Mouse (Mus musculus) retina, postnatal 1 day (tissue): ENCODE measurements at regions not wholly inside any gene's neighbourhood (a gene's known extent, or its start where the extent isn't known, plus 50 kb on each side); places are given as distances from the start of the nearest gene placed in this dataset.

Source experiments
- DNase-seq: peaks from one replicate; pipeline ENCODE4 v3.0.0-alpha.2; 2012

- DNase-seq = no peak
These were observed 336.4 kb downstream of the Nuak1 start for GRCm38 (mm10) chr10:84103985-84104384.

DNA sequence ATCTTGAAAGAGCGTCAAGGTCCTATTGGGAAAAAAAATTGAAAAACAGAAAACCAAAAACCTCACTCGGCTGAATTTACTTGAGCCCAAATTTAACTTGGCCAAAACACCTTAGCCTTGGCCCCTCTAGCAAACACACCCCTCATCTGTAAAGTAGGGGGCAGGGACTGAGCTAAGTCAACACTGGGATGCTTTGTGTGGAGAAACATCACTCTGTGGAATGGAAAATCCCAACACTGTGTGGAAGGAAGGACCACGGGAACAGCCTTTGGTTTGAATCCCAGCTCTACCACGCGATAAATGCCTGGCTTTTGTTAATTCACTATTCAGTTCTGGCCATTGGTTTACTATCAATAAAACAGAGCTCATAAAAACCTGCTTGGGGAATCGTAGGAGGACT is 335.8 kb downstream of the Nuak1 start:
- no peak for DNase-seq

GRCm38 (mm10) chr10:84109680-84110371 is 330.6 kb downstream of the Nuak1 start:
- no peak for DNase-seq

DNA sequence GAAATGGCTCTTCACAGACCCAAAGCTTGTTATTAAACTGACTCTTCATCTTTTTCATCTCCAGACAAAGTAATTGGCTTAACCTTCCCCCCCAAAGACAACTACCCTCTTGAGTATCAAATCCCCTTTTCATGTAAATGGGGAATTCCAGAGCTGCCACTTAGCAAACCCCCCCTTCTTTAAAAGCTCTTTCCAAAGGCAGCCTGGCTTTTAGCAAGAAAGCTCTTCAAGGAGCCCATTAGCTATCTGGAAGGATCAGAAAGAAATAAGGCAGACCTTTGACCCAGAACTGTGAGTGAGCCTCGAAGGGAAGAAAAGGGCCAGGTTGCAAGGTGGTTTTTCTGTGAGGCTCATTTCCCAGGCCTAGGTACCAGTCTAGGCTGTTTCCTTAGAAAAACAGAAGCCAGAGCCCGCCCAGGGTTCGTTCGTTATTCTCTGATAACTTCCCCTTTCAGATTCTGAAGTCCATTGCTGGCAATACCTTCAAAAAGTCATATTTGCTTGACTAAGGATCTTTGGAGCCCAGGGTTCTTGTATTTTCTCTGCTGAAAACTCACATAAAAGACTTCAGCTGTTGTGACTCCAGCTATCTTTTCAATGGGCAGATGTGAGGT is 329.9 kb downstream of the Nuak1 start:
- DNase-seq = no peak

- no peak for DNase-seq
These were observed 328.9 kb downstream of the Nuak1 start for GRCm38 (mm10) chr10:84111502-84111901.

DNA sequence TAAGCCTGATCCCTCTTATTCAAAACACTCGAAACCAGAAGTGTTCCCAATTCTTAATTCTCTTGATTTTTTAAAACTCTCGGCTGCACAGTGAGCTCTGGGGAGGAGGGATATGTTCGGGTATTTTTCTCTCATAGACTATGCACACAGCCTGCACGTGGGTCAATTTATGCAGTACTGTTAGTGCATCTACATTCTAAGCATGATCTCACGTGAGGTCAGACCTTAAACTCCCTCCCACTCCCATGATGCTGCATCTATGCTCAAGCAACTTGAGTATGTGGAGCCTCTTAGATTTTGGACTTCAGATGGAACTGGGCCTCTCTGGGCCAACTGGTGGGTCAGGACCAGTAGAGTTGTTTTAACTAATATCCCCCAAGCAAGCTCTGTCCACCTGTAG is 328.5 kb downstream of the Nuak1 start:
- DNase-seq = no peak

GRCm38 (mm10) chr10:84119952-84120550 is 320.3 kb downstream of the Nuak1 start:
- DNase-seq = no peak

DNA sequence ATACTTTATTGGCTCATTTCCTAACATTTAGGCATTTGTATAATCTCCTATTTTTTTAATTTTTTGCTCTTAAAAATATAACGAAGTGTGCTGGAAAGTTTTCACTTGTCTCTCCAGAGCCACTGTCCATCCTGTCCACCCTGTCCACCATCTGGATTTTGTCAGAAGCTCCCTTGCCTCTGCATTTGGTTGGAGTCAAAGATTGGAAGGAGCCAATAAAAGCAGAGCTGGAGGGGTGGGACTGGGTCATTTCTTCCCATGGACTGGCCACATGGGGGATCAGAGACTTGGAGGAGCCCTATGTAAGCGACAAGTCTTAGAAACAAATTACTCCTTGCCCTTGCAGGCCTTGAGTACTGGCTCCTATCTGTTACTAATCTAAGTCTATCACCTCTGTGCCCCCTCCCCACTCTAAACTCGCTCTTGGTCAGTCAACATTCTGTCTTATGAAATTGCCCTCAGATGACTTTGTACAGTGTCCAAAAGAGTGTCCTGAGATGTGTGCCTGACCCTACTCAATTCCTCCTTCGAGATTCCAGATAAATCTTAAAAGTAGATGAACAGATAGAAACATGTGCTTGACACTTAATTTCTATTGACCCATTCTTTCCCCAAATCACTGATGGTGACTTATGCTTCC is 303.3 kb downstream of the Nuak1 start:
- no peak for DNase-seq

DNA sequence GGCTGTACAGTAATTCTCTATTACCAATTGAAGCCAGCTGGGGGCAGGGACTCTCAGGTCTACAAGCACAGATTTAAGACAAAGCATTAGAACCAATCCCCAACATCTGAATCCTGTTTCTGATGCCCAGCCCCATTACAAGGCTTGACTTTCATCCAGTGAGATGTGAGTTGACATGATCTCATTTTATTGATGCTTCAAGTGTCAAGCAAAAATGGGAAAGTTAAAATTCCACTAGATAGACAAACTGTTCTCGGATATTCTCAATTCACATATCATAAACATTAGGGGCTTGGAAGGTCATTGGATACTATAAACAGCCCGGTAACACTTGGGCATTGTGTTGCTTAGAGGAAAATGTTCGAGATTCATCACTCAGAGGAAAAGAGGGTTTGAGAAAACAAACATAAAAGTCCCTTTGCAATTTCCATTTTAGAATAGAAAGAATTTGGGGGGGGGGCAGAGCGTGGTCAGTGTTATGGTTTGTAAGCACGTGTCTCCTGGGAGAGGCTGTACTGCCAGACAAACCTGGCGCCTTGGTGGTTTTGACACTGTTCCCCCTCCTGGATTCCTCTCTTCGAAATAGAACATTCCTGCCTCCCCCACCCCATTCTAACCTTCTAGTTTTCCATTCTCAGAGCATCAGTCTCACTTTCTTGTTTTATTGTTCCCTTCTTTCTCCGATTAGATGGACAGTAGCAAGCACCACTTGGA is 297.5 kb downstream of the Nuak1 start:
- no peak for DNase-seq

DNA sequence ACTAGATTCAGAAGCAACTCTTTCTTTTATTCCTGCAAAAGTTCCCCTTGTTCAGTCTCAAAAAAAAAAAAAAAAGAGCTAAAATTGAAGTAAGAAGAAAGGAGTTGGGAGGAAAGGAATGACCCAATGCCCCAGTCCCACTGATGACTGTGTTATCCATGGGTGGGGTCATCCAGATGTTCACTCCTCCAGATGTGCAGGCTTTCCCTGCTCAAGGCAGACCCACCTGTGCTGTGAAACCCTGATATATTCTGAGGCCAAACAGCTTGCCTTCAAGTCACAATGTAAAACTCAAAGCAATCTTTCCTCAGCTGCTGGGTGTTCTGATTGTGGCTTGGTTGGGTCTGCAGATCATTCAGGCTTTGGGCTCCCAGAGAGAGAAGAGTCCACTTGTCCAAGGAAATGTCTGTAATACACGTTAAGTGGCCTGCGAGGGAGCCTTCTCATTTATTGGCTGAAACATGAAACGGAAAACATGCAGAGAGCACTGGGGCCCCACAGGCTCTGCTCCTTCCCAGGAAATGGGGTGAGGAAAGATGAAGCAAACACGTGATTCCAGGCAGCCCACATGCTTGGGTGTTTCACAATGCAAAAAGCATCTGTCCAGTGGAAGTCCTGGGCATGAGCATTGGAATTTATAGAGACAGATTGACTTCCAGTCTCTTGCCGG is 296.6 kb downstream of the Nuak1 start:
- no peak for DNase-seq

GRCm38 (mm10) chr10:84144344-84144687 is 296.1 kb downstream of the Nuak1 start:
- DNase-seq = no peak

DNA sequence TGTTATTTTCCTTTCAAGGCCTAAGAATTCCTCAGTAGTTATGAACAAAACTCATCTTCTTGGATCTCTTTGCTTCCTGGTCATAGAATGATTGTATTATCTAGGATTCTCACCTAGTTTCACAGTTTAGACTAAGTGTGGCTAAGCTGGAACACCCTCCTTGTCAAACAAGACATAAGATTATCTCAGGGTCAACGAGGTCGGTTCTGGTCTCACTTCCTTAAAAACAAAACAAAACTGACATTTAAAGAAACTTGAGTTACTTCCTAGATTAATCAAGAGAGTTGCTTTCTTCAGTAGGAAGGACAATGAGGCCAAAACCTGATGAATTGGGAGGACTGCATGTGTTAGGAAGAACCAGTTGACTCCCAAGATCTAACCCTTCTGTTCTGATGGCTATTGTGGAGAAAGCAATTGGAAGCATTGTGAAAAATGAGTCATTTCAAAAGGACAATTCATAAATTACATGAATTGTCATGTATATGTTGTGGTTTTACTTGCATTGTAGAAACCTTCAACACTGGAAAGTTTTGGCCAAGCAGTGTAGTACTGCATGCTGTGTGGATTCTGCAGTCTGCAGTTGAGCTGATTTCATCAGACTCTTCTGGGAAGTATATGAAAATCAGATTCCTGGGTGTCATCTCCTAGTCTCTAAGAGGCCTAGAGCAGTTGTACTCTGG is 293.0 kb downstream of the Nuak1 start:
- no peak for DNase-seq

DNA sequence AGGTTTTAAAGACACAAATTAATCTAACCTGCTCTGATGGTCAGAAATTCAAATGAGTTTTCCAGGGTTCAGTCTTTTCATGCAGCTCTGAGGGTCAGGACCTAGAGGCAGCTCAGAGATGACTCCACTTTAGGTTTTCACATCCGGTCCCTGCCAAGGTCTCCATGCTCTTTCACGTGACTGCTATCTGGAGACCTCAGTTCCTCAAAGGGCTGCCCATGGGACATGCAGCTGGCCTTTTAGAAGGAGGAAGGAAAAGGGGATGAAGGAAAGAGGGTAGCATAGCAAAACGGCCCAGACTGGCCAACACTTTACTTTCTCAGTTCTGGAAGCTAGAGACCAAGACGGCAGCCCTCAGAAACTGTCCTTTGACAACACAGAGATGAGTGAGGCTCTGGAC is 276.6 kb downstream of the Nuak1 start:
- DNase-seq = no peak

- no peak for DNase-seq
These were observed 274.4 kb downstream of the Nuak1 start for GRCm38 (mm10) chr10:84165832-84166567.

GRCm38 (mm10) chr10:84166568-84166905 is 273.9 kb downstream of the Nuak1 start:
- DNase-seq = peak; percentile 60

GRCm38 (mm10) chr10:84172828-84173321 is 267.5 kb downstream of the Nuak1 start:
- peak; percentile 63 for DNase-seq

- DNase-seq = no peak
These were observed 257.2 kb downstream of the Nuak1 start for GRCm38 (mm10) chr10:84183239-84183638.

GRCm38 (mm10) chr10:84186466-84186865 is 253.9 kb downstream of the Nuak1 start:
- DNase-seq = no peak

DNA sequence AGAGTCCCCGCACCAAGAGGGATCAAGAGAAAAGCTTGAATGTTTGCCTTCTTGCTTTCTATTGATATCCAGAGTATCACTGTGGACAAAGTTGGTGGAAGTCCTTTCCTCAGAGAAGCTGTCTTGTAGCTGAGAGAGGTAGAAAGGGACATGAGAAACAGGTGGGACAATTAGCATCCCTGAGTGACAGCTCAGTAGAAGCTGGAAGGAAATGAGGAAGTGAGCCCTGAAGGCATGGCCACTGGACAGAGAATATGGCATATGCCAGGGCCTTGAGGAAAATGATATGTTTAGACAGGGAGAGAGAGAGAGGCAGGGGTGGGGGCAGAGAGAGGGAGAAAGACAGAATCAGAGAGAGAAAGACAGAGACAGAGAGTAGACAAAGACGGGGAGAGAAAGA is 241.4 kb downstream of the Nuak1 start:
- DNase-seq = no peak

DNA sequence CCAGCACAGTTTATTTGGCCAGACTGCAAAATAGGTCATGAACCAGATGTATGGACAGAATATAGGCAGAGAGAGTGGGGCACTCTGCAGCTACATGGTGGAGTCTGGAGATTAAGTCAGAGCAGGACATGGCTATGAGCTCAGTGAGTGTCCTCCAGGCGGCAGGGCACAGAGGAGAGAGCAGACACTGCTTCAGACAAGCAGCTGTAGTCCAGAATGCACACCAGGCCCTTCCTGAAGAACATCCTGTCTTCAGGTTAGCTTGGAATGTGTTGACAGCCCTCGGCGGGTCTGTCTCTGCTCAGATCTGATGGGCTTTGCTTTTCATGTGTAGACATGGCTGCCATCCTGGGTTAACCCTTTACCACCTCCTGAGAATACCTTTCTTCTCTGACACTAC is 238.6 kb downstream of the Nuak1 start:
- no peak for DNase-seq

- DNase-seq = no peak
These were observed 228.2 kb downstream of the Nuak1 start for GRCm38 (mm10) chr10:84212096-84212785.
